Mouse (Mus musculus) lung, embryonic 14.5 days (tissue): Measurements from ENCODE around the gene Zic1. TPM values are rescaled to one million over a fixed set of nuclear protein-coding genes. Genes with fewer than 3 reads are reported as not detected.

Experiments used
- ATAC-seq: fragments of 200-750 bp; cut with Nextera tagmentation; 2 replicates; pipeline ENCODE4 v1.8.0; 2017; ENCODE audit warnings: mild to moderate bottlenecking, moderate TSS enrichment, moderate library complexity; ENCODE audit not compliant: insufficient read depth
- DNase-seq: peaks from one replicate; pipeline ENCODE4 v3.0.0-alpha.2; 2015
- H3K27ac ChIP-seq: fragments of 300-500 bp; sonication (generic); 2 replicates; pipeline ENCODE4 v1.5.1; 2014; ENCODE audit warnings: low read depth, mild to moderate bottlenecking, moderate library complexity
- H3K27me3 ChIP-seq: fragments of 300-500 bp; sonication (generic); 2 replicates; pipeline ENCODE4 v1.6.1; 2014; ENCODE audit warnings: low read length, control low read depth; ENCODE audit not compliant: insufficient read depth
- H3K36me3 ChIP-seq: fragments of 300-500 bp; sonication (generic); 2 replicates; pipeline ENCODE4 v1.6.1; 2014; ENCODE audit warnings: control low read depth; ENCODE audit not compliant: insufficient read depth
- H3K4me1 ChIP-seq: fragments of 300-500 bp; sonication (generic); 2 replicates; pipeline ENCODE4 v1.6.1; 2014; ENCODE audit warnings: antibody characterized with exemption, control low read depth; ENCODE audit not compliant: insufficient read depth
- H3K4me2 ChIP-seq: fragments of 300-500 bp; sonication (generic); 2 replicates; pipeline ENCODE4 v1.6.1; 2014; ENCODE audit warnings: mild to moderate bottlenecking
- H3K4me3 ChIP-seq: fragments of 300-500 bp; sonication (generic); 2 replicates; pipeline ENCODE4 v1.5.1; 2014; ENCODE audit warnings: low read depth, low read length
- H3K9ac ChIP-seq: fragments of 300-500 bp; sonication (generic); 2 replicates; pipeline ENCODE4 v1.6.1; 2014
- H3K9me3 ChIP-seq: fragments of 300-500 bp; sonication (generic); 2 replicates; pipeline ENCODE4 v1.6.1; 2016; ENCODE audit warnings: low read depth, low read length, control low read depth
- CTCF ChIP-seq: IDR thresholded peaks from 2 replicates; pipeline ENCODE4 v1.5.1; 2016; ENCODE audit warnings: antibody characterized with exemption, low read depth
- WGBS: fragments of 180-500 bp; shearing (Covaris S2); extraction: QIAGEN DNeasy Blood & Tissue Kit; methylation state at CpG from one replicate; pipeline ENCODE4 v1.1.7; 2014; 5-methylcytosine and 5-hydroxymethylcytosine counted together
- polyA plus RNA-seq: library from polyadenylated mRNA; unstranded; fragments of >200 nt; fragmentation: Nextera tagmentation; extraction: Ambion mirVana; gene quantifications from 2 replicates; pipeline ENCODE4 v1.2.1, GENCODE M21; 2014

The Zic1 gene
- polyA plus RNA-seq, 1 experiment from 2014 or later, result not detected

- Histone ChIP-seq H3K9ac (no peak overlapping the region), H3K36me3 (no peaks in the 10 kb centered on the region), H3K4me2 (no peak overlapping the region), H3K4me3 (no peak overlapping the region), H3K9me3 (no peaks in the 10 kb centered on the region), H3K27me3 (peaks cover 97% of the 10 kb centered on the region), H3K27ac (no peak overlapping the region), H3K4me1 (no peaks in the 10 kb centered on the region; the same call in 1 of the 2 replicates)
- ATAC-seq (no peak), DNase-seq (no peak)
- no peak for TF ChIP-seq CTCF
- WGBS, result 2% methylated on average over 8 of the region's 8 CpGs
Measured at GRCm38 (mm10) chr9:91379300-91379635, 13.7 kb upstream of the Zic1 start.

- no peaks in the 10 kb centered on the region for H3K9me3 ChIP-seq
- DNase-seq (no peak), ATAC-seq (no peak)
- no peak overlapping the region for H3K4me3 ChIP-seq
- no peaks in the 10 kb centered on the region; the same call in 1 of the 2 replicates for H3K4me1 ChIP-seq
- H3K4me2 ChIP-seq, result no peak overlapping the region
- no peak for TF ChIP-seq CTCF
- WGBS, result 1% methylated on average over 48 of the region's 48 CpGs
- H3K9ac ChIP-seq, result no peak overlapping the region
- H3K27me3 ChIP-seq, result peaks cover 97% of the 10 kb centered on the region
- H3K27ac ChIP-seq, result no peak overlapping the region
- H3K36me3 ChIP-seq, result no peaks in the 10 kb centered on the region
Measured at GRCm38 (mm10) chr9:91378411-91379299, 13.0 kb upstream of the Zic1 start.

- no peak overlapping the region for H3K27ac ChIP-seq
- peaks cover 93% of the 10 kb centered on the region for H3K27me3 ChIP-seq
- no peaks in the 10 kb centered on the region for H3K36me3 ChIP-seq
- no peak overlapping the region for H3K4me2 ChIP-seq
- ATAC-seq (no peak), DNase-seq (no peak)
- no peak overlapping the region for H3K9ac ChIP-seq
- H3K4me1 ChIP-seq, result no peaks in the 10 kb centered on the region; the same call in 1 of the 2 replicates
- TF ChIP-seq CTCF, result no peak
- no peaks in the 10 kb centered on the region for H3K9me3 ChIP-seq
- 1% methylated on average over 16 of the region's 16 CpGs for WGBS
- H3K4me3 ChIP-seq, result no peak overlapping the region
Measured at GRCm38 (mm10) chr9:91377873-91378150, 12.2 kb upstream of the Zic1 start.

DNA sequence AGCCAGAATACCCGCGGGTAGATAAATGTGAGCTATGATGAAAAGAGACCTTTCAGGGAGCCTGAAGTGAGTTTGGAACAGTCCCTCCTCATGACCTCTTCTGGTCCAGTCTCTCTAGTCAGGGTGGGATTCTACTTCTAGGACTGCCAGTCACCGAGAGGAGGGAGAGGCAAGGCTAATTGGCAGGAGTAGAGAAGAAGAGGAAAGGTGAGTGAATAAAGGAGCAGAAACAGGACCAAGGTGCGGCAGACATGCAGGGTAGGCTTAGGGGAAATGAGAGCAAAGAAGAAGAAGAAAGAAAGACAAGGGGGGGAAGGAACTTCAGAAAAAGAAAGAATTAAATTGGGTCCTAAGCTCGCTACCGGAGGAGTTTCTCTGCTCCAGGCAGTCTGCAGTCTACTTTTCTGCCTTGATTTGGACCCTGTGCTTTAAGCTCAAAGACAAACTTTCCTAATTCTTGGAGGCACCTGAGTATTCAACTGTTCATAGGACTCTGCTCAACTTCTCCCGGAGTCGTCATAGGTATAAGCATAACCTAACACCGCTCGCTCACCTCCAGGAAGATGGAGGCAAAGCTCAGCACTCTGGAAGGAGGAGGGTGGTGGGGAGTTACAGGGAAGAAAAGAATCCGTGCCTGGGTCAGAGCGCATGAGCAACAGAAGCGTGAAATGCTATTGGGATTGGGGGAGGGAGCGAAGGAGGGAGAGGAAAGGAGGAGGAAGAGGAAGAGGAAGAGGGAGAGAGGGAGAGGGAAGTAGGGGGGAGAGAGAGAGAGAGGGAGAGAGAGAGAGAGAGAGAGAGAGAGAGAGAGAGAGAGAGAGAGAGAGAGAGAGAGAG lies 11.6 kb upstream of the Zic1 start:
- no peak for ATAC-seq
- no peak for DNase-seq
- H3K4me2 ChIP-seq, result no peak overlapping the region

DNA sequence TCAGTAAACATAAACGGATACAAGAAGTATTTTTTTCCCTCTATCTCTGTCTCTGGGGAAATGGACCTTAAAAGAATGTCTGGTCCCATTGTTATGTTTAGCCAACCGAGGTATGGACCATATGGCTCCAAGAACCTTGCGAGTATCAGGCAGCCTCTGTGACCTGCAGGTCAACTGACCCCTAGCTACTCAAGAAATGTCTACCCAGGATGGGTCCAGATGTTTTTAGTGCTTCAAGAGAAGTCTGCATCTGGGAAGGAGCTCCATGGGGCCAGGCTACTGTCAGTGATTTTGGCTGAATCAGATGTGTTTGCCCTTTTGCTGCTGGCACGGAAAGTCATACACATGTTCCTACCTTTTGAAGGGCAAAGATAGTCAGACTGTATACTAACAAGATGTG lies 9.1 kb upstream of the Zic1 start:
- 7% methylated on average over 4 of the region's 4 CpGs for WGBS
- Histone ChIP-seq H3K9me3 (no peaks in the 10 kb centered on the region), H3K9ac (no peak overlapping the region), H3K4me1 (no peaks in the 10 kb centered on the region), H3K27me3 (peaks cover 97% of the 10 kb centered on the region), H3K4me3 (no peak overlapping the region), H3K4me2 (no peak overlapping the region), H3K27ac (no peak overlapping the region), H3K36me3 (no peaks in the 10 kb centered on the region)
- TF ChIP-seq CTCF, result no peak
- no peak for DNase-seq
- no peak for ATAC-seq

More for the DNA sequence above, 11.6 kb upstream of the Zic1 start:
- Histone ChIP-seq H3K9ac (no peak overlapping the region), H3K4me3 (no peak overlapping the region), H3K9me3 (no peaks in the 10 kb centered on the region), H3K4me1 (no peaks in the 10 kb centered on the region; the same call in 1 of the 2 replicates), H3K27me3 (peaks cover 93% of the 10 kb centered on the region), H3K36me3 (no peaks in the 10 kb centered on the region), H3K27ac (no peak overlapping the region)
- 2% methylated on average over 14 of the region's 14 CpGs for WGBS
- TF ChIP-seq CTCF, result no peak

- TF ChIP-seq CTCF, result no peak
- WGBS, result 27% methylated on average over 3 of the region's 3 CpGs
- no peak overlapping the region for H3K4me3 ChIP-seq
- H3K27ac ChIP-seq, result no peak overlapping the region
- H3K4me2 ChIP-seq, result no peak overlapping the region
- H3K36me3 ChIP-seq, result no peaks in the 10 kb centered on the region
- ATAC-seq (no peak), DNase-seq (no peak)
- H3K9ac ChIP-seq, result no peak overlapping the region
- H3K4me1 ChIP-seq, result no peaks in the 10 kb centered on the region
- H3K27me3 ChIP-seq, result peaks cover 97% of the 10 kb centered on the region
- no peaks in the 10 kb centered on the region for H3K9me3 ChIP-seq
Measured at GRCm38 (mm10) chr9:91373811-91374575, 8.4 kb upstream of the Zic1 start.
